Mouse (Mus musculus) stomach, embryonic 14.5 days (tissue): ENCODE results near the gene Ppip5k1. TPM values are rescaled to one million over a fixed set of nuclear protein-coding genes. Genes with fewer than 3 reads are reported as not detected.

Source experiments
- ATAC-seq: fragments of 200-750 bp; cut with Nextera tagmentation; 2 replicates; pipeline ENCODE4 v1.8.0; 2017; ENCODE audit warnings: low read depth, moderate TSS enrichment; ENCODE audit not compliant: insufficient number of reproducible peaks, insufficient read depth, low FRiP score
- H3K27ac ChIP-seq: fragments of 300-500 bp; sonication (generic); 2 replicates; pipeline ENCODE4 v1.5.1; 2014; ENCODE audit warnings: mild to moderate bottlenecking, low read length, moderate library complexity, mixed read lengths
- H3K27me3 ChIP-seq: fragments of 300-500 bp; sonication (generic); 2 replicates; pipeline ENCODE4 v1.6.1; 2014; ENCODE audit warnings: low read length, control low read depth, mixed read lengths; ENCODE audit not compliant: control insufficient read depth, insufficient read depth
- H3K36me3 ChIP-seq: fragments of 300-500 bp; sonication (generic); 2 replicates; pipeline ENCODE4 v1.6.1; 2014; ENCODE audit warnings: mild to moderate bottlenecking, control low read depth, low read length, moderate library complexity, mixed read lengths; ENCODE audit not compliant: control insufficient read depth, insufficient read depth
- H3K4me1 ChIP-seq: fragments of 300-500 bp; sonication (generic); 2 replicates; pipeline ENCODE4 v1.6.1; 2014; ENCODE audit warnings: low read length, control low read depth, mixed read lengths; ENCODE audit not compliant: control insufficient read depth, insufficient read depth
- H3K4me2 ChIP-seq: fragments of 300-500 bp; sonication (generic); replicated peaks from 2 replicates; pipeline ENCODE4 v1.6.1; 2014; ENCODE audit warnings: low read depth, low read length, control low read depth
- H3K4me3 ChIP-seq: fragments of 300-500 bp; sonication (generic); 2 replicates; pipeline ENCODE4 v1.5.1; 2014; ENCODE audit warnings: low read depth, low read length, control low read depth
- H3K9ac ChIP-seq: fragments of 300-500 bp; sonication (generic); replicated peaks from 2 replicates; pipeline ENCODE4 v1.6.1; 2014; ENCODE audit warnings: low read depth, mild to moderate bottlenecking, control low read depth, low read length, moderate library complexity, mixed read lengths
- H3K9me3 ChIP-seq: fragments of 300-500 bp; sonication (generic); 2 replicates; pipeline ENCODE4 v1.6.1; 2016; ENCODE audit warnings: low read depth, low read length, control low read depth; ENCODE audit not compliant: control insufficient read depth
- WGBS: fragments of 180-500 bp; shearing (Covaris S2); extraction: QIAGEN DNeasy Blood & Tissue Kit; methylation state at CpG from one replicate; pipeline ENCODE4 v1.1.7; 2014; 5-methylcytosine and 5-hydroxymethylcytosine counted together
- polyA plus RNA-seq: library from polyadenylated mRNA; unstranded; fragments of >200 nt; fragmentation: Nextera tagmentation; extraction: Ambion mirVana; gene quantifications from 2 replicates; pipeline ENCODE4 v1.2.1, GENCODE M21; 2014

The Ppip5k1 gene
- polyA plus RNA-seq, 1 experiment from 2014 or later = 15.4 TPM

- no peaks in the 10 kb centered on the region for H3K4me1 ChIP-seq
- ATAC-seq = no peak
- no peaks in the 10 kb centered on the region for H3K36me3 ChIP-seq
- H3K27me3 ChIP-seq = no peaks in the 10 kb centered on the region
- H3K27ac ChIP-seq = no peak overlapping the region
- no peaks in the 10 kb centered on the region for H3K9me3 ChIP-seq
- 82% methylated on average over 3 of the region's 3 CpGs for WGBS
- H3K4me2 ChIP-seq = no peak overlapping the region
- H3K9ac ChIP-seq = no peak overlapping the region
- H3K4me3 ChIP-seq = no peak overlapping the region
These were observed 8.5 kb upstream of the Ppip5k1 start for GRCm38 (mm10) chr2:121363656-121364055.

- Histone ChIP-seq H3K9ac (no peak overlapping the region), H3K4me2 (no peak overlapping the region)
- WGBS = 50% methylated on average over 4 of the region's 4 CpGs
These were observed 4.3 kb upstream of the Ppip5k1 start for GRCm38 (mm10) chr2:121359461-121359860.

GRCm38 (mm10) chr2:121358381-121358780 lies 3.2 kb upstream of the Ppip5k1 start:
- Histone ChIP-seq H3K4me3 (peak overlapping the region; percentile 21), H3K4me1 (peaks cover 5% of the 10 kb centered on the region; the same call in 1 of the 2 replicates), H3K4me2 (peak overlapping the region; percentile 41), H3K36me3 (no peaks in the 10 kb centered on the region), H3K9me3 (no peaks in the 10 kb centered on the region), H3K27ac (no peak overlapping the region), H3K9ac (no peak overlapping the region), H3K27me3 (no peaks in the 10 kb centered on the region)
- peak; percentile 70 for ATAC-seq
- 1% methylated on average over 16 of the region's 16 CpGs for whole genome bisulfite sequencing

More at GRCm38 (mm10) chr2:121359461-121359860, 4.3 kb upstream of the Ppip5k1 start:
- Histone ChIP-seq H3K36me3 (no peaks in the 10 kb centered on the region), H3K27me3 (no peaks in the 10 kb centered on the region), H3K9me3 (no peaks in the 10 kb centered on the region), H3K4me3 (no peak overlapping the region), H3K27ac (no peak overlapping the region), H3K4me1 (peaks cover under 1% of the 10 kb centered on the region; the same call in 1 of the 2 replicates)
- ATAC-seq = no peak

GRCm38 (mm10) chr2:121357961-121358360 lies 2.8 kb upstream of the Ppip5k1 start:
- Histone ChIP-seq H3K4me2 (peak overlapping the region; percentile 41), H3K36me3 (no peaks in the 10 kb centered on the region), H3K27me3 (no peaks in the 10 kb centered on the region), H3K4me3 (peak overlapping the region; percentile 21; the same call in 1 of the 2 replicates), H3K9ac (no peak overlapping the region), H3K4me1 (peaks cover 5% of the 10 kb centered on the region; the same call in 1 of the 2 replicates), H3K27ac (no peak overlapping the region), H3K9me3 (no peaks in the 10 kb centered on the region)
- 0% methylated on average over 4 of the region's 4 CpGs for WGBS
- no peak for ATAC-seq

- Histone ChIP-seq H3K4me3 (peak within 1 kb of the TSS; percentile 21), H3K27ac (no peak within 1 kb of the TSS), H3K4me2 (peak within 1 kb of the TSS; percentile 41), H3K27me3 (no peaks in the 10 kb centered on the region), H3K4me1 (peaks cover 5% of the 10 kb centered on the region; the same call in 1 of the 2 replicates), H3K36me3 (no peaks in the 10 kb centered on the region), H3K9ac (no peak within 1 kb of the TSS), H3K9me3 (no peaks in the 10 kb centered on the region)
- WGBS = 62% methylated on average over 5 of the region's 5 CpGs
- ATAC-seq = no peak
These were observed 2.3 kb upstream of the Ppip5k1 start, which contains the start of gene Ckmt1 for GRCm38 (mm10) chr2:121357494-121357893. Gene Ckmt1 (plus strand): TSS chr2:121357714.

- Histone ChIP-seq H3K36me3 (no peaks in the 10 kb centered on the region; the same call in 1 of the 2 replicates), H3K27ac (peak overlapping the region; percentile 39; the same call in 1 of the 2 replicates), H3K4me3 (peak overlapping the region; percentile 65), H3K9me3 (no peaks in the 10 kb centered on the region), H3K27me3 (no peaks in the 10 kb centered on the region), H3K4me2 (peak overlapping the region; percentile 85), H3K9ac (peak overlapping the region; percentile 69), H3K4me1 (peaks cover 5% of the 10 kb centered on the region; the same call in 1 of the 2 replicates)
- 2% methylated on average over 6 of the region's 6 CpGs for WGBS
- no peak for ATAC-seq
These were observed 818 bp downstream of the Ppip5k1 start for GRCm38 (mm10) chr2:121354378-121354777.

GRCm38 (mm10) chr2:121353156-121353555 lies 2.0 kb downstream of the Ppip5k1 start:
- Histone ChIP-seq H3K4me2 (no peak overlapping the region), H3K4me3 (no peak overlapping the region), H3K9me3 (no peaks in the 10 kb centered on the region), H3K27ac (no peak overlapping the region), H3K36me3 (no peaks in the 10 kb centered on the region; the same call in 1 of the 2 replicates), H3K27me3 (no peaks in the 10 kb centered on the region), H3K9ac (no peak overlapping the region), H3K4me1 (peaks cover 5% of the 10 kb centered on the region; the same call in 1 of the 2 replicates)
- WGBS = 73% methylated on average over 8 of the region's 8 CpGs
- no peak for ATAC-seq

GRCm38 (mm10) chr2:121339057-121339456 lies 16.1 kb downstream of the Ppip5k1 start:
- Histone ChIP-seq H3K27ac (no peak overlapping the region), H3K4me1 (no peaks in the 10 kb centered on the region), H3K27me3 (no peaks in the 10 kb centered on the region), H3K9me3 (no peaks in the 10 kb centered on the region), H3K36me3 (no peaks in the 10 kb centered on the region), H3K4me2 (no peak overlapping the region), H3K9ac (no peak overlapping the region), H3K4me3 (no peak overlapping the region)
- ATAC-seq = no peak

GRCm38 (mm10) chr2:121329492-121329891 lies 25.7 kb downstream of the Ppip5k1 start:
- no peaks in the 10 kb centered on the region for H3K27me3 ChIP-seq
- H3K36me3 ChIP-seq = no peaks in the 10 kb centered on the region; the same call in 1 of the 2 replicates
- no peak overlapping the region for H3K4me3 ChIP-seq
- H3K27ac ChIP-seq = no peak overlapping the region
- ATAC-seq = no peak
- H3K9ac ChIP-seq = no peak overlapping the region
- H3K4me1 ChIP-seq = no peaks in the 10 kb centered on the region
- no peaks in the 10 kb centered on the region for H3K9me3 ChIP-seq
- no peak overlapping the region for H3K4me2 ChIP-seq
- 90% methylated on average over 2 of the region's 2 CpGs for WGBS
